Mouse (Mus musculus): Measurements from ENCODE around the gene Lrpap1.

Gene Lrpap1

DNA sequence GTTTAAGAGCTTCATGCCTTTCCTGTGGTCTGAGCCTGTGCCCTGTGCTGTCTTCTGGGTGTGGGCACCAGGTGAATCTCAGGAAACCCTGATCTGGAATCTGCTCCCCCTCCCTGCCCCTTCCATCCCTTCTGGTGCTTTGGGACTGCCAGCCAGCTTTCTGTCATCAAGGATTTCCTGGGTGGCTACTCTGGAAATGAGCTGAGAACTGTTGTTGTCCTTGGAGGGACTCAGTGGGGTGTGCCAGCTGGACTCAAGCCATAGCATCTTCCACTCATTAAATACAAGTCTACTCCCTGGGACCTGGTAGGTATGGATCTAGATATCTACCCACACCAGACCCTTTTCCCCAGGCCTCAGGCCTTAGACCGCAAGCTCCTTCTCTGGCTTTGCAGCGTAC lies 12.9 kb upstream of the Lrpap1 start:
- no peak for DNase-seq

DNA sequence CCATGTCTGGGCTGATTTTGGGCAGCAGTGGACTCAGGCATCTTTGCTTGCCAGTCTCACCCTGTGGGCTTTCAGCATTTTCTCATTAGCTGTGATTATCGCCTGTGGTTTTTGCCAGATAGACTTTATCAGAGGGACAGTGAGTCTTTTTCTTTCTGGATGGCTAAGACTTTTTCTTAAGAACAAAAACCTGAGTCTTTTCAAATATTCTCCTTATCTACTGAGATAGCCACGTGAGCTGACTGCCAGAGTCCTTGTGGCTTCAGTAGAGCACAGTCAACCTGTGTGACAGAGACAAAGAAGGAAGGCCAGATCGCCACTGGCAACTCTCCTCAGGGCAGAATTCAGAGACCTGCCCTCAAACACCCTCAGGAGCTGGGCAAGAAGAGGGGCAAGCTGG lies 12.1 kb upstream of the Lrpap1 start:
- DNase-seq = no peak

DNA sequence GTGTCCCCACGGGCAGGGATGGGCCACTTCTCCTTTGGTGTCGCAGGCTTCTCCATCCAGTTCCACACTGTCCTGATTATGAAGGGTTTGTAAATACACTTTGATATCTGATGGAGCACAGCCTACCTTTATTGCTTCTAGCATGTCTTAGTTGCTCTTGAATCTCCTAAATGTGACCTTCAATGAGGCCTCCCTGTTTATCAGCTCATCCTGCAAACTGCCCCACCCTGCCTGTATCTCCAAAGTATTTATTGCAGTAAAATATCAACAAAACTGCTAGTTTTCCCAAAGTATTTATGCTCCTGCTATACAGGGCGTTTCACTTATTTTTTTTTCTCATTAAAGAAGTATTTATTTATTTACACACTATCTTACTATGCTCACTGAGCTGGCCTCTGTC lies 10.4 kb upstream of the Lrpap1 start:
- no peak for DNase-seq

DNA sequence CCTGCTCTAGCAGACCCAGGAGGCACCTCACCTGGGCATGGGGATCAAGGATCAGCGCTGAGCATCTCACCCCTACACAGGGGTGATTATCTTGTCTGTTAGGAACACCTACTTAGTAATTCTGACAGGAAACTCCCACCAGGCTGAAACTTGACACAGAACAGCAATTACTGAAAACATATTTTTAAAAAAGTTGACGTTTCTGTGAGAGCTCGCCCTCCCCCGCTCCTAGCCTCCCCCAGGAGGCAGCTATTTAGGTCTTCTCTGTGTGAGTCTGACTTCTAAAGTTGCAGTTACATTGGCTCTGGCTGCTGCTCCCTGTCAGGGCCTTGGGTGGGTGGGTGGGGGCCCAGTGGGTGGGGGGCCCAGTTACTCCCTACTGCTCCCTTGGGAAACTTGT lies 6.9 kb upstream of the Lrpap1 start:
- DNase-seq = no peak

DNA sequence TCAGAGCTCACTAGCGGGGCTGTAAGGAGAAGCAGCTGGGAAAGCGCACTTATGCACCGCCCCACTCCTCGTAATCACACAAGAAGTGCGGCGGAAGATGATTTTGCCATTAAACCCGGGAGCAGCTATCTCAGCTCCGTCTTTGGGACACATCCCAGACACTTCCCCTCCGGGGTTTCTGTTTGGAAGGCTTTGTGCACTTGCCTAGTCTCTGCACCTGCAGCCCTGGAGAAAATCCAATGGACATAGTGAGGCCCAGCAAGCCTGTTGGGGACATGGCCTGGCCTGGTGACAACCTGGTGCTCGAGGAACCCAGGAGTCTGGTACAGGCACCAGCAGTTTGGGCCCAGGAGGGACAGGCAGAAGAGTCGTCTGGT lies 344 bp upstream of the Lrpap1 start:
- DNase-seq = peak; percentile 29

DNA sequence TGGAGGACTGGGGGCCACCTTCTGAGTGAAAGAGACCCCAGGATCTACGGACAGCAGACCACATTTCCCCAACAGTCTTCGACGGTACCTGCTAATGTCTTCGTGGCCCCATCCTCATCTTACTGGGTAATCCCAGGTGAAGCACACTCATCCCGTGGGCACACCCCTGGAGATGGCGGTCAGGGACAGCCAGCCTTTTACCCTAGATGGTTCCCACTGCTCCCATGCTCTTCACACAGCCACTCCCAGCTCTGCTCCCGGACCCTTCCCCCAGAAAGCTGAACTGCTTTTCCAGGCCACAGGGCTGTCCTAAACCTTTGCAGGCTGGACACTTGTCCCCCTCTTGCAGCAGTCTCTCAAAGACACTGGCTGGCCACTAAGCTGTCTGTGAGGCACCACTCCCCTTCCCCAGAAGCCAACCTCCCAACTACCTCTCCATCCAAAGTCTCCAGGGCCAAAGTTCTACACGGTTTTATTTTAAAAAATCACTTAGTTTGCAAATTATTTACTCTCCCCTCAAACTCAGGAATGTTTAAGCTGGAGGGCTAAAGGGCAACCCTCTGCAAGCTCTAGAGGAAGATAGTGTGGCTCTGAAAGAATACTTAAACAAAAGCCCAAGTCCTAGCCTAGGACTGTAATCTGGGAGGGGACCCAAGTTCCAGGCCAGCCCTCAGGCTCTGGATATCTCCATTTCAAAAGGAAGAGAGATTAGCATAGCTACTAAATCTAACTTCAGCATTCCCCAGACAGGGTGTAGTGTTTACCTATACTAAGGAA lies 1.2 kb downstream of the Lrpap1 start:
- no peak for DNase-seq

DNA sequence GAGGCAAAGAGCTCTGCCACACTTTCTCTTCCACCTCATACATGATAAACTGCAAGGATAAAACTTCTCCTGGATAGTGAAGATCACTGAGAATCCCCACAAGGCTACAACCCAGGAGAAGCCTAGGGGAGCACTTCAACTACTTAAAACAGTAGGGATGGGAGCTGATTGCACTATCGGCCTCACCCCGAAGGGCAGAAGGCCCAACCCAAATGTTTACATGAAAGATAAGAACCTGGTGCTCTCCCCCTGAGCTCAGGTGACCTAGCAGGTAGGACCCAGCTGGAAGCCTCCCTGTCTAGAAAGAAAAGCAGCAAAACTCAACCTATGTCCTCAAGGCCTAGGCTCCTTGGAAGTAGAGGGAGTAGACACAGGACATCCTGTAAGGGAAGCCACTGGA lies 2.0 kb downstream of the Lrpap1 start:
- no peak for DNase-seq

DNA sequence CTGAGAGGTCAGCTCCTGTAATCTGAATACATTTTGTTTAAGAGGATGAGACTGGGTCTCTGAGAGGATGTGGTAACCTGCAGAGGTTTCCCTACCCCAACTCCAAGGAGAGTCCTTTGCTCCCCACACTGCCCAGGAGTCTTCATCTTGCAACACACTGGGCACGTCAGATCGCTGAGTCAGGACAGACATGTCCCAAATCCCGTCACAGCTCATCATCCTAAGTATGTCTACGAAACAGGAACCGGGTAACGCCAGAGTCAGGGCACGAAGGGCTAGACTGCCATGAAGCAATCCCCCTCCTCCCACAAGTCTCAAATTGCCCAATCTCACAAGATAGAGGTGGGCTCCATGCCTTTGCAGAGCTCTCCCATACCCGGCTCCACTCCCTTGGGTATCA lies 2.5 kb downstream of the Lrpap1 start:
- no peak for DNase-seq

DNA sequence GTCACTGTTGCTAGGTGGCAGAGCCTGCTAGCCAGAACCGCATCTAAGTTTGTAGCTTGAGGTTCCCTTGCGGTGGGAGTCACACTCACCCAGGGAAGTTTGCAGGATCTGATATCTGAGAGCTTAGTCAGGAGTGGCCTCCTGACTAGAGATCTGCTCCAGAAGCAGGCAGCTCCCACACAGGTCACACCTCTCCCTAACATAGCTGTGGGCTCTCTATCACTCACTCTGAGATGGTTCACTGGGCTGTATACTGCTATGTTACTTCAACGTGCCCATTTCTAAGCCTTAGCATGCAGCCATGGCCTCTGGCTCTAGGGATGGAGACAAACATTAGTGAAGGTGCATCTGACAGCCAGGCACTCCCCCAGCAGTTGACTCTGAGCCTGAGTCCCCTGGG lies 13.9 kb downstream of the Lrpap1 start:
- DNase-seq = no peak

DNA sequence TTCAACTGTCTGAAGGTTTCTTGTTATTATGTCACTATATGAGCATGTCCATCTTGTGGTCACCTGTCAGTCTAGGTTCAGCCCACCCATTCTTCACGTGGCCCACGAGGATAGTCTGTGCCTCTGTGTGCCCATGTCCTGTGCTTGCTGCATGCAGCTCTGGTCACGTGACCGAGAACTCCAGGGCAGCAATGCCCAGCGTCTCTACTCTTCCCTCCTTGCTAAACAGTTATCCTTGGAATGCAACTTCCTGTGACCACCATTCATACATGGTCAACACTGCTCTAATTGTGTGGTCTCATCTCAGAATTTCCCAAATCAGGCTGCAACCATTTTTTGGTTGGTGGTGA lies 16.0 kb downstream of the Lrpap1 start:
- no peak for DNase-seq

DNA sequence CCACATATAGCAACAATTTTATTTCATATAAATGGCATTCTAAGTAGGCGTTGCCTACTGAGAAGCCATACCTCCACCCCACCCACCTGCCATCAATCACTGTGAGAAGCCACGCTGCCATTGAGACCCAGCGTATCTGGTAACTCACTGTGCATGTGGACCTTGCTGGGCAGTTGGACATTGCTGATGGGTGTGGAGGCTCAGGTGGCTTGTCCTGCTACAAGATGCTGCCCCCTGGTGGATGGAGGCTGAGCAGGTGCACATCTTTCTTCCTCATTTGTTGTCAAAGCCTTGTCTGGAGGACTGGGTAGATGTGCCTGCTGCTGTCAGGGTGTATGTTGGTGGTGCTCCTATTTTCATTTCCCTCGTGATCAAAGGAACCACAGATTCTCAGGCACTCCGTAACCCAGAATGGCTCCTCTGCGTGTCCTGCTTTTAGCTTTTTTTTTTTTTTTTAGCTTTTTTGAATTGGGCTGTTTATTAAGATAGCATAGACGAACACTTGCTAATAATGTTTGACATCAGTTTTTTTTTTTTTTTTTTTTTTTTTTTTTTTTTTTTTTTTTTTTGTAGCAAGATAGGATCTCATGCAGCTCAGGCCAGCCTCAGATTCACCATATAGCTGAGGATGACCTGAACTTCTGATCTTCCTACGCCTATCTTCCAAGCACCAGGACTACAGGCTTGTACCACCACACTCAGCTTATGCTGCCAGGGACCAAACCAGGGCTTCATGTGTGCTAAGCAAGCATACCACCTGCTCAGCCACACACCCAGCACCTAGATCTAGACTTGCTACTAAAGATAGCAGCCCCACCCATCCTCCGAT lies 16.6 kb downstream of the Lrpap1 start:
- DNase-seq = peak; percentile 83

DNA sequence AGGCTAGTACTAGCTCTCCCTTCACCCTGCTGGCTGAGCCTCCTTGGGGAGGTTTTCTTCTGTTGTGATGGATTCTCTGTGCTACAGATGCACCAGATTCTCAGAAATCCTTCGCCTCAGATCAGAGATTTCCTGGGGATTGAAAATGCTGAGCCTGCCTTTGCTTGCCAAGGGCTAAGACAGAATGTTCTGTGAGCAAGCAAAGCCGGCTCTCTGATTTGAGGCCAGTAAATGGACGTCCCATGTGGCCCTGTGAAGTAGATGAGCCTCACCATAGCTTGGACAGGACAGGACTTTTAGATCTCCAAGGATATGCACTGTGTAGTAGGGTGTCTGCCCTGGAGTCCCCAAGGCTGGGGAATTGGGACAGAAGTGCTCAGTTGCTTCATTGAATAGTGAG lies 20.7 kb downstream of the Lrpap1 start:
- DNase-seq = no peak

DNA sequence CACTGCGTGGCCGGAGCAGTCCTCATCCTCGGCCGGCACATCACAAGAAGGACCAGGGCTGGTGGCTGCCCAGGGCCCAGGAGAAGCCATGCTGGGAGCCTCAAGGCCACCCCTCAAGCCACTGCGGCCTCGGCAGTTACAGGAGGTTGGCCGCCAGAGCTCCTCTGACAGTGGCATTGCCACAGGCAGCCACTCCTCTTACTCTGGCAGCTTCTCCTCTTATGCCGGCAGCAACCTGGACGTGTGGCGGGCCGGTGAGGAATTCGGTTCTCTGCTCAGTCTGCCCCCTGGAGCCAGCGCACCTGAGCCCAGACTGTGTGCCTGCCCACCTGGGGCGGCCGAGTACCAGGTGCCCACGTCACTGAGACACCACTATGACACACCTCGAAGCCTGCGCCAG lies 26.5 kb downstream of the Lrpap1 start:
- no peak for DNase-seq

DNA sequence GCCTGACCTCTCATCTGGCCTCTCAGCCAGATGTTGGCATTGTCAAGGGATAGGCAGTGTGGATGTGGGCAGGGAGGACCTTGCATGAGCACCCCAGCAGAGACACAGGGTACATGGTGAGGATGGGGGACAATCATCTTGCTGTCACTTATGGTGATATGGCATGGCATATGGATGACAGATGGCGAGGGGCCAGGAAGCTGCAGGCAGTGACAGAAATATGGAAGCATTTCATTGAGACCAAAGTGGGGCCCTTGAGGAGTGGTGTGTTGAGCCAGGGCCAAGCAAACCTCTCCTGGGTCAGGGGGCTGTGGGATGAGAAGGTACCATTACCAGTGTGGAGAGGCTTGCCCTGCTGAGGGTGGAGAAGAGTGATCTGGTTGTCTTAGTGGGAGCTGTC lies 29.2 kb downstream of the Lrpap1 start:
- no peak for DNase-seq

DNA sequence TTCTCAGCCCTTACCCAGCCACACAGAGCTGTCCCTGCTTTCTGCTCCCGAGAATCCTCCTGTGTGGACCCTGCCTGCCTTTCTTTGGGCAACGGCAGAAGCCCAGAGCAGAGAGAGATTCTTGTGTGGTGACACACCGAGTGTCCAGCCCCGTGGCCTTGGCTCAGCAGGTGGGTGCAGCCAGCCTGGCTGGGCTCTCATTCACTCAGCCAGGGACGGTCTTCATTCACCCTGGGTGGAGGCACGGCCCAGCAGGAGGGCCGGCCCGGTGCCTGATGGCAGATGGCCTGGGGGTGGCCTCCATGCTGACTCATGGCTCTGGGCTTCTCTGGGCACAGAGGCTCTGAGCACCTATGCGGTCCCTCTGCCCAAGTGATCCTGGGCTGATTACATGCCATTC lies 31.6 kb downstream of the Lrpap1 start:
- no peak for DNase-seq

DNA sequence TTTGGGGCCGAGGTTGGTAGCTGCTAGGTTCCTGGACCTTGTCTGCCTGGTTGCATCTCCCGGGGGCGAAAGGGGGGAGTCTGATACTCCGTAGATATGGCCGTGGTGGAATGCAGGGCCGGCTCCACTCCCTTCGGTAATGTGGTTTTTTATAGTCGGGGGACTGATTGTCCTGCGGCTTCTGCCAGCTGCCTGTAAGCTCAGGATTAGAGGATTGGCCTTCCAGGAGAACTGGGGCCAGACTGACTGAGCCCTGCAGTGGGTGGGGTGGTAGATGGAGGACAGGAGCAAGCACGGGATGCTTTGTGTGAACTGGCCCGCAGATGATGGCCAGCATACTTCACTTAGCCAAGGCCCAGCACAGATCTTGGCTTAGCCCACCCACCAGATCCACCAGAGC lies 32.3 kb downstream of the Lrpap1 start:
- no peak for DNase-seq

DNA sequence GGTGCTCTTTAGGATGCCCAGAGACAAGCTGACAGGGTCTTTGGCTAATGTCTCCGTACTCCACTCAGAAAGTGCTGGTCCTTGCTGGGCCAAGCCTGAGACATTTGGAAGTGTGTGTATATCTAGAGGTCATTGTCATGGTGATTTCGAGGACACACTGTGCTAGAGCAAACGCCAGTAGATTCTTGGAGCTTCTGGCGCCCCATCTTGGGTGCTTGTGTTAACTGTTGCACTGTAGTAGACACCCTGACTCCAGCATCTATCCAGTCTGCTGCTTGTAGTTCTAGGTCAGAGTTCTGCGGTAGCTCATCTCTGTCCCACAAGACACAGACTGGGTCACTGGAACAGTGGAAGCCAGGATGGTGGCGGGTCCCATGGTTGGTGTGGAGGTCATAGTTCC lies 33.7 kb downstream of the Lrpap1 start:
- DNase-seq = no peak

DNA sequence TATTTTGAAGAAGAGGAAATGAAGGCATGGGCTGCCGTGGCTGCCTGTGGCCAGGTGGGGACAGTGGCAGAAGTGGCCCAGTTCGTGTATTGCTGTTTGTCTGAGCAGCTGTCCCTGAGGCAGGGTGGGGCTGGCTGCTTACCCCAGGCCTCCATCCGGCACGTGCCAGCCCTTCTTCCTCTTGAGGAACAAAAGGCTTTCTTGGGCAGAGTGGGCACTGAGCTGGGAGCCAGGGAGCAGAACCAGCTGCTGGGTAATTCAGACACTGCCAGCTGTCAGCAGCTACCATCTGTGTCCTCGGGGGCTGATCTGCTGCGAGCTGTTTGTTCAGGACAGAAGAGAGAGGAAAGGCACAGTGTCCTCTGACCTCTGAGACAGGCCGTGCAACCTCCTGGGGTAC lies 34.6 kb downstream of the Lrpap1 start:
- DNase-seq = no peak

DNA sequence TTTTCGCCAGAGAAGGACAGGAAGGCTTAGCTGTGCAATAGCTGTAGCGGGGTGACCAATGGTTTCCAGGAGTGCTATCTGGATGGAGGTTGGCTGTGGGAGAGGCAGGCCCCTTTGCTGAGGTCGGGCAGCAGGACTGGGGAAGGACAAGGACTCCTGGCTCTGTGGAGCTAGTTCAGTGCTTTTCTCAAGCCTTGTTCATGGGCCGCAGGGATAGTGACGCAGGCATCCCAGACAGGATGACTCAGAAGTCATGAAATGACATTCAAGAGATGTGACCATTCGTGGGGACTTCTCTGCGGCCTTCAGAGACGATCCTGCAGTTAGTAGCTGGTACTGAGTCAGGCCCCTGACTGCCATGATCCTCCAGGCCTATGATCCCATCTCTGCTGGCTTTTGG lies 35.3 kb downstream of the Lrpap1 start:
- DNase-seq = no peak

DNA sequence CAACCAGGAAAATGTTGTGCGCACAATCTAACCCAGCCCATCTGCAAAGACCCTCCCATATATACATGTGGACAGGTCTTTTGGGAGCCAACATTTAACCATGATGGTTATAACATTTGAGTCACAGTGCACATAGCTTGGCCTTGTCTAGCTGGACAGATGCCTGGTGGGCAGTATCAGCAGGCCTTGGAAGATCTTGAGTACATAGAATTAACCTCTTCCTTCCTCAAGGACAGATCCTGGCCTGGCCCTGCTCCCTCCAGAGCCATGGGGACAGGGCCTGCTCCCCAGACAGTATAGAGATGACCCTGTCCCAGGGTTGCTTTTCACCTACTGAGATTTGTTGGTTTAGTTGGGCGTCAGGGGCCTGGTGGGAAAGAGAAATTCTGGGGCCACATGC lies 35.7 kb downstream of the Lrpap1 start:
- DNase-seq = no peak

DNA sequence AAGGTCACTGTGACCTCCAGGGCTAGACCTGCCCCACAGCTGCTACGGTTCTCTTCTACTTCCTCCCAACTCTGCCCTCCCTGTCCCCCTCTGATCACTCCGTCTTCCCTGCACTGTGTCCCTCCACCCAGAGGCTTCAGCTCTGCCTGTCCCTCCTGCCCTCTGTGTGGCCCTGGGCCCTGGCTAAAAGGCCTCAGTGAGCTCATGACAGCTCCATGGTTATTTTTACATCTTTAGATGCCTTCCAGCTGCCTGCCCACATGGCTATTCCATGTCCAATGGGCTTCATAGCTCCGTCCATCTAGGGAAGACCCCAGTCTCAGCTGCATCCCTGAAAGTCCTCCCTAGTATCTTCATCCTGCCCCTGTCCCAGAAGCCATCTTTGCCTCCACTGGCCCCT lies 45.5 kb downstream of the Lrpap1 start:
- no peak for DNase-seq

DNA sequence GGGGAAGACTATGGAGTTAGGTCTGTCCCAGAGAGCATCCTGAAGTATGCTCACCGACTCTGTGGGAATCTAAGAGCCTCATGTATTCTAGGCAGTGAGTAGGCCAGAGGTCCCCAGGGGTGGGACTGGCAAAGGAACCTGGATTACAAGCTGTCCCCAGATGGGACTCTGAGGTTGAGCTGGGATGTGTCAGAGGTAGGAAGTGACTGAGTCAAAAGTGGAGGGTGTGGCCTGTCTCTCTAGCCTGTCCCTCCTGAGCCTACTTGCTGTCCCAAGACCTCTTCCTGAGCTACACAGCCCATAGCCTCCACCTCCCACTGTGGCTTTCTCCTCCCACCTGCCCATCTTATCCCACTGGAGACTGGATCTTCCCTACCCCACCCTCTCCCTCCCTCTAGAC lies 47.4 kb downstream of the Lrpap1 start:
- no peak for DNase-seq

DNA sequence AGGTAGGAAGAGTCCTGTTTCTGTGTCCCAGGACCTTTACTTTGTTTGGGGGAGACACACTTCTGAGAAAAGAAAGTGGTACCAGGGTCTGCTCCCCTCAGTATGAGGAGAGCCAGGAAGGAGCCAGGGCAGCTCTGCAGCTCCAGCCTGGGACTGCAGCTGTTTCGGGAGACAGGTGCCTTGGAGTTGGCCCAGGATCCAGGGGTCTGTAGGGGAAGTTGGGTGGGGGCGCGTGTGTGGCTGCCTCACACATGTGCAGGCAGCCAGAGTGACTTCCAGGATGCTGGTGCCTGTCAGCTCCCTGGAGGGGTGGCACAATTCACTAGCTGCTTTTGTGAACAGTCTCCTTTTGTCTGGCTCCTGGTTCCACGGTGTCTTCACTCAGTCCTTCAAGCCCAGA lies 48.0 kb downstream of the Lrpap1 start:
- DNase-seq = no peak

DNA sequence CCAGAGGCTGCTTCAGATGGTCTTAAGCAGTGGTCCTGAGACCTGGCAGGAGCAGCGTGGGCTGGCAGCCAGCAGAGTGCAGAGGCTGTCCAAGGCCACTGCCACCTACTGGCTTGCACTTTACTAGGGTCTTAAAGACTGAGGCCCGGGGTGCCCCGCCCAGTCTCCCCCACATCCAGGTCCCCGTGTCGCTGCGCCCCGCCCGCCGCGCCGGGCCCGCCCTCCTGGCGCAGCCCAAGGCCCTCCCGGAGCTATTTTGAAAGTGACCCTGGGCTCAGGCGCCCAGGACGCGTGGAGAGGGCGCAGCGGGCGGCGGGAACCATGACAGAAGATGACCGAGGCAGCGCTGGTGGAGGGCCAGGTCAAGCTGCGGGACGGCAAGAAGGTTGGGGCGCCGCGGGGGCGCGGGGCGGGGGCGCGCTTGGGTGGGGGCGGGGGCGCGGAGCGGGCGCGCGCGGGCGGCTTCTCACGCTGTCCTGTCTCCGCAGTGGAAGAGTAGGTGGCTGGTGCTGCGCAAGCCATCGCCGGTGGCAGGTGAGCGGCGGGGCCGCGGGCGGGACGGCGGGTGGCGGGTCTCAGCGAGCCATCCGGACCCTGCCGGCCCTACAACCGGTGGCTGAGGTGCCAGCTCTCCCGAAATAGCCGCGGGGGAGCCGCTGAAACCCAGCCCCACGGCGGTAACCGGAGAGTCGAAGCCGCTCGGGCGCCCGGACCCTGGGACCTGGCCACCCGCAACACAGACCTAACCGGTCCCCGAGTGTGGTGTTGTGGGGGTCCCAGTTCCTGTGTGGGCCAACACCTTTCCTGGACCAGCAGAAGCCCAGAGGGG lies 48.7 kb downstream of the Lrpap1 start, which contains the start of gene Dok7:
TSS of gene Dok7 (plus strand) at position 163 of the 829 bp plus-strand sequence.
- peak; percentile 76 for DNase-seq
